Mouse (Mus musculus): Measurements from ENCODE around the gene Vax2. TPM values are rescaled to one million over a fixed set of nuclear protein-coding genes. Genes with fewer than 3 reads are reported as not detected.

The Vax2 gene
- polyA plus RNA-seq, 1 experiment from 2014 or later: 8.9 TPM

- ATAC-seq (ENCODE audit: insufficient number of reproducible peaks, insufficient read depth, low FRiP score, low TSS enrichment): no peak
- H3K27me3 ChIP-seq: peaks cover 12% of the 10 kb centered on the region; the same call in 1 of the 2 replicates
- no peaks in the 10 kb centered on the region for H3K4me1 ChIP-seq
- no peak overlapping the region for H3K9ac ChIP-seq
- 63% methylated on average over 6 of the region's 6 CpGs for WGBS
- no peaks in the 10 kb centered on the region for H3K36me3 ChIP-seq
- H3K4me3 ChIP-seq: no peak overlapping the region
- no peak overlapping the region for H3K27ac ChIP-seq
- 0 out of 2 replicates have a peak, but pooled peaks cover 2% of the 10 kb centered on the region for H3K9me3 ChIP-seq
- no peak overlapping the region for H3K4me2 ChIP-seq (replicated peaks)
Measured at GRCm38 (mm10) chr6:83738596-83738995, 27.5 kb downstream of the Vax2 start.

- no peak for ATAC-seq (ENCODE audit: insufficient number of reproducible peaks, insufficient read depth, low FRiP score, low TSS enrichment)
- H3K4me1 ChIP-seq: no peaks in the 10 kb centered on the region
- H3K27ac ChIP-seq: no peak within 1 kb of the TSS
- no peak within 1 kb of the TSS for H3K4me2 ChIP-seq (replicated peaks)
- H3K36me3 ChIP-seq: no peaks in the 10 kb centered on the region
- 59% methylated on average over 5 of the region's 5 CpGs for WGBS
- H3K9ac ChIP-seq: no peak within 1 kb of the TSS; the same call in 1 of the 2 replicates
- no peak within 1 kb of the TSS for H3K4me3 ChIP-seq
- H3K9me3 ChIP-seq: no peaks in the 10 kb centered on the region
- peaks cover 10% of the 10 kb centered on the region for H3K27me3 ChIP-seq
Measured at GRCm38 (mm10) chr6:83742761-83743160, 31.7 kb downstream of the Vax2 start, which contains the start of gene Atp6v1b1. Gene Atp6v1b1 (plus strand): TSS chr6:83742990.

GRCm38 (mm10) chr6:83743212-83743611, 32.1 kb downstream of the Vax2 start:
- 53% methylated on average over 5 of the region's 5 CpGs for WGBS
- no peak overlapping the region for H3K4me3 ChIP-seq
- no peaks in the 10 kb centered on the region for H3K9me3 ChIP-seq
- no peak overlapping the region for H3K27ac ChIP-seq
- no peaks in the 10 kb centered on the region for H3K36me3 ChIP-seq
- H3K9ac ChIP-seq: no peak overlapping the region; the same call in 1 of the 2 replicates
- H3K4me1 ChIP-seq: no peaks in the 10 kb centered on the region
- H3K4me2 ChIP-seq (replicated peaks): no peak overlapping the region
- H3K27me3 ChIP-seq: peaks cover 14% of the 10 kb centered on the region
- ATAC-seq (ENCODE audit: insufficient number of reproducible peaks, insufficient read depth, low FRiP score, low TSS enrichment): no peak

- H3K4me2 ChIP-seq (replicated peaks): no peak overlapping the region
- no peak for ATAC-seq (ENCODE audit: insufficient number of reproducible peaks, insufficient read depth, low FRiP score, low TSS enrichment)
- H3K27ac ChIP-seq: no peak overlapping the region
- no peaks in the 10 kb centered on the region for H3K9me3 ChIP-seq
- H3K9ac ChIP-seq: no peak overlapping the region
- H3K36me3 ChIP-seq: no peaks in the 10 kb centered on the region
- H3K27me3 ChIP-seq: peaks cover 17% of the 10 kb centered on the region
- no peak overlapping the region for H3K4me3 ChIP-seq
- no peaks in the 10 kb centered on the region for H3K4me1 ChIP-seq
- 54% methylated on average over 5 of the region's 5 CpGs for WGBS
Measured at GRCm38 (mm10) chr6:83744126-83744525, 33.1 kb downstream of the Vax2 start.

- H3K27me3 ChIP-seq: peaks cover 17% of the 10 kb centered on the region
- H3K4me3 ChIP-seq: no peak overlapping the region
- no peaks in the 10 kb centered on the region for H3K9me3 ChIP-seq
- no peaks in the 10 kb centered on the region for H3K36me3 ChIP-seq
- H3K27ac ChIP-seq: no peak overlapping the region
- no peak for ATAC-seq (ENCODE audit: insufficient number of reproducible peaks, insufficient read depth, low FRiP score, low TSS enrichment)
- no peak overlapping the region for H3K4me2 ChIP-seq (replicated peaks)
- WGBS: 49% methylated on average over 5 of the region's 5 CpGs
- no peak overlapping the region for H3K9ac ChIP-seq
- H3K4me1 ChIP-seq: no peaks in the 10 kb centered on the region
Measured at GRCm38 (mm10) chr6:83744557-83744956, 33.5 kb downstream of the Vax2 start.

GRCm38 (mm10) chr6:83745466-83745865, 34.4 kb downstream of the Vax2 start:
- Histone ChIP-seq H3K9me3 (no peaks in the 10 kb centered on the region), H3K27ac (no peak overlapping the region), H3K9ac (no peak overlapping the region), H3K27me3 (peaks cover 17% of the 10 kb centered on the region), H3K4me3 (no peak overlapping the region), H3K4me1 (peaks cover 3% of the 10 kb centered on the region; the same call in 1 of the 2 replicates), H3K4me2 (replicated peaks) (no peak overlapping the region), H3K36me3 (no peaks in the 10 kb centered on the region)
- no peak for ATAC-seq (ENCODE audit: insufficient number of reproducible peaks, insufficient read depth, low FRiP score, low TSS enrichment)
- 49% methylated on average over 2 of the region's 2 CpGs for WGBS

- 48% methylated on average over 3 of the region's 3 CpGs for WGBS
- Histone ChIP-seq H3K27ac (no peak overlapping the region), H3K4me1 (peaks cover 3% of the 10 kb centered on the region; the same call in 1 of the 2 replicates), H3K9me3 (no peaks in the 10 kb centered on the region), H3K27me3 (peaks cover 25% of the 10 kb centered on the region), H3K9ac (no peak overlapping the region), H3K4me3 (no peak overlapping the region), H3K4me2 (replicated peaks) (no peak overlapping the region), H3K36me3 (no peaks in the 10 kb centered on the region)
- 0 out of 2 replicates have a peak, but pooled peaks have one; percentile 18 for ATAC-seq (ENCODE audit: insufficient number of reproducible peaks, insufficient read depth, low FRiP score, low TSS enrichment)
Measured at GRCm38 (mm10) chr6:83749286-83749685, 38.2 kb downstream of the Vax2 start.

- H3K9me3 ChIP-seq: no peaks in the 10 kb centered on the region
- whole genome bisulfite sequencing: 10% methylated on average over 11 of the region's 11 CpGs
- 0 out of 2 replicates have a peak overlapping the region, but pooled peaks have one; percentile 9 for H3K4me2 ChIP-seq (replicated peaks)
- no peak for ATAC-seq (ENCODE audit: insufficient number of reproducible peaks, insufficient read depth, low FRiP score, low TSS enrichment)
- peaks cover 3% of the 10 kb centered on the region; the same call in 1 of the 2 replicates for H3K4me1 ChIP-seq
- no peak overlapping the region for H3K4me3 ChIP-seq
- H3K9ac ChIP-seq: no peak overlapping the region
- H3K36me3 ChIP-seq: no peaks in the 10 kb centered on the region
- peaks cover 25% of the 10 kb centered on the region for H3K27me3 ChIP-seq
- no peak overlapping the region for H3K27ac ChIP-seq
Measured at GRCm38 (mm10) chr6:83750171-83750684, 39.2 kb downstream of the Vax2 start.

- Histone ChIP-seq H3K4me1 (no peaks in the 10 kb centered on the region), H3K27me3 (peaks cover 68% of the 10 kb centered on the region), H3K9me3 (no peaks in the 10 kb centered on the region), H3K36me3 (no peaks in the 10 kb centered on the region), H3K4me2 (replicated peaks) (no peak overlapping the region), H3K4me3 (no peak overlapping the region), H3K27ac (no peak overlapping the region), H3K9ac (no peak overlapping the region)
- 67% methylated on average over 9 of the region's 9 CpGs for WGBS
- no peak for ATAC-seq (ENCODE audit: insufficient number of reproducible peaks, insufficient read depth, low FRiP score, low TSS enrichment)
Measured at GRCm38 (mm10) chr6:83756051-83756450, 45.0 kb downstream of the Vax2 start.

- peak within 1 kb of the TSS; percentile 38 for H3K9ac ChIP-seq
- H3K36me3 ChIP-seq: no peaks in the 10 kb centered on the region
- H3K9me3 ChIP-seq: no peaks in the 10 kb centered on the region
- peak within 1 kb of the TSS; percentile 60 for H3K4me2 ChIP-seq (replicated peaks)
- peak within 1 kb of the TSS; percentile 31 for H3K4me3 ChIP-seq
- no peak within 1 kb of the TSS for H3K27ac ChIP-seq
- no peak for ATAC-seq (ENCODE audit: insufficient number of reproducible peaks, insufficient read depth, low FRiP score, low TSS enrichment)
- WGBS: 22% methylated on average over 6 of the region's 6 CpGs
- peaks cover 68% of the 10 kb centered on the region for H3K27me3 ChIP-seq
- peaks cover 9% of the 10 kb centered on the region for H3K4me1 ChIP-seq
Measured at GRCm38 (mm10) chr6:83762344-83762743, 51.3 kb downstream of the Vax2 start, which contains the start of gene Ankrd53. Gene Ankrd53 (plus strand): TSS chr6:83762644.

GRCm38 (mm10) chr6:83762880-83763431, 51.9 kb downstream of the Vax2 start:
- Histone ChIP-seq H3K36me3 (no peaks in the 10 kb centered on the region), H3K4me3 (peak overlapping the region; percentile 31), H3K4me1 (peaks cover 9% of the 10 kb centered on the region), H3K27ac (no peak overlapping the region), H3K9me3 (no peaks in the 10 kb centered on the region), H3K9ac (peak overlapping the region; percentile 38), H3K27me3 (peaks cover 62% of the 10 kb centered on the region), H3K4me2 (replicated peaks) (peak overlapping the region; percentile 60)
- WGBS: 2% methylated on average over 35 of the region's 35 CpGs
- ATAC-seq (ENCODE audit: insufficient number of reproducible peaks, insufficient read depth, low FRiP score, low TSS enrichment): peak; percentile 78

GRCm38 (mm10) chr6:83766982-83767381, 55.9 kb downstream of the Vax2 start:
- Histone ChIP-seq H3K36me3 (peaks cover 31% of the 10 kb centered on the region), H3K4me3 (no peak overlapping the region), H3K9ac (no peak overlapping the region), H3K4me2 (replicated peaks) (no peak overlapping the region), H3K27ac (no peak overlapping the region), H3K4me1 (peaks cover 9% of the 10 kb centered on the region), H3K27me3 (peaks cover 25% of the 10 kb centered on the region), H3K9me3 (no peaks in the 10 kb centered on the region)
- WGBS: 87% methylated on average over 3 of the region's 3 CpGs
- ATAC-seq (ENCODE audit: insufficient number of reproducible peaks, insufficient read depth, low FRiP score, low TSS enrichment): no peak

All from embryonic facial prominence, embryonic 12.5 days (tissue).